Mouse (Mus musculus) urinary bladder, adult 18-20 months (tissue): ENCODE data around the gene Ptger2.
A peak's percentile ranks its signal among the peaks of the same experiment; 100 is the strongest.
"Not testable (repeated sequence)": the region's sequence is repeated elsewhere in the genome, so short reads cannot be mapped to it uniquely, and the experiment has no call there.

Experiments used
- DNase-seq, 2 experiments: peaks; one replicate each; pipeline ENCODE4 v3.0.0; 2022; ENCODE audit warnings: low spot score in 2 of 2, mixed read lengths in 2 of 2

Gene Ptger2

GRCm38 (mm10) chr14:44987674-44988355, at the start of gene Ptger2:
Gene Ptger2 (plus strand): TSS chr14:44988195.
- not testable (repeated sequence) for DNase-seq

GRCm38 (mm10) chr14:44960746-44961145, 27.2 kb upstream of the Ptger2 start:
- DNase-seq = no peak

- peak in 1 of 2 experiments; percentile 32 for DNase-seq
Measured at GRCm38 (mm10) chr14:44977278-44977677, 10.7 kb upstream of the Ptger2 start.

- peak in 1 of 2 experiments; percentile 7 for DNase-seq
Measured at GRCm38 (mm10) chr14:44979887-44980286, 8.1 kb upstream of the Ptger2 start.

- no peak for DNase-seq
Measured at GRCm38 (mm10) chr14:44981490-44981889, 6.5 kb upstream of the Ptger2 start.

- no peak for DNase-seq
Measured at GRCm38 (mm10) chr14:44984106-44984505, 3.9 kb upstream of the Ptger2 start.

GRCm38 (mm10) chr14:44986248-44986647, 1.7 kb upstream of the Ptger2 start:
- no peak for DNase-seq

GRCm38 (mm10) chr14:44988456-44989016, 541 bp downstream of the Ptger2 start:
- peak in 1 of 2 experiments; percentile 4 for DNase-seq

- no peak for DNase-seq
Measured at GRCm38 (mm10) chr14:44989017-44989721, 1.2 kb downstream of the Ptger2 start.

- no peak for DNase-seq
Measured at GRCm38 (mm10) chr14:44989751-44990150, 1.8 kb downstream of the Ptger2 start.

GRCm38 (mm10) chr14:44994337-44994736, 6.3 kb downstream of the Ptger2 start:
- no peak for DNase-seq

GRCm38 (mm10) chr14:45000086-45000769, 12.2 kb downstream of the Ptger2 start:
- DNase-seq = no peak

GRCm38 (mm10) chr14:45005698-45006283, 17.8 kb downstream of the Ptger2 start:
- DNase-seq = no peak

- DNase-seq = no peak
Measured at GRCm38 (mm10) chr14:45009242-45009641, 21.2 kb downstream of the Ptger2 start.

- DNase-seq = no peak
Measured at GRCm38 (mm10) chr14:45011260-45011659, 23.3 kb downstream of the Ptger2 start.

- no peak for DNase-seq
Measured at GRCm38 (mm10) chr14:45011671-45012070, 23.7 kb downstream of the Ptger2 start.

GRCm38 (mm10) chr14:45021551-45021950, 33.6 kb downstream of the Ptger2 start:
- DNase-seq = no peak

- DNase-seq = no peak
Measured at GRCm38 (mm10) chr14:45034293-45034692, 46.3 kb downstream of the Ptger2 start.

GRCm38 (mm10) chr14:45036579-45036978, 48.6 kb downstream of the Ptger2 start:
- DNase-seq = no peak

- no peak for DNase-seq
Measured at GRCm38 (mm10) chr14:45038052-45038451, 50.1 kb downstream of the Ptger2 start.

- no peak for DNase-seq
Measured at GRCm38 (mm10) chr14:45040851-45041475, 53.0 kb downstream of the Ptger2 start.
